Mouse (Mus musculus): Measurements from ENCODE around the gene Gm49396.

DNA sequence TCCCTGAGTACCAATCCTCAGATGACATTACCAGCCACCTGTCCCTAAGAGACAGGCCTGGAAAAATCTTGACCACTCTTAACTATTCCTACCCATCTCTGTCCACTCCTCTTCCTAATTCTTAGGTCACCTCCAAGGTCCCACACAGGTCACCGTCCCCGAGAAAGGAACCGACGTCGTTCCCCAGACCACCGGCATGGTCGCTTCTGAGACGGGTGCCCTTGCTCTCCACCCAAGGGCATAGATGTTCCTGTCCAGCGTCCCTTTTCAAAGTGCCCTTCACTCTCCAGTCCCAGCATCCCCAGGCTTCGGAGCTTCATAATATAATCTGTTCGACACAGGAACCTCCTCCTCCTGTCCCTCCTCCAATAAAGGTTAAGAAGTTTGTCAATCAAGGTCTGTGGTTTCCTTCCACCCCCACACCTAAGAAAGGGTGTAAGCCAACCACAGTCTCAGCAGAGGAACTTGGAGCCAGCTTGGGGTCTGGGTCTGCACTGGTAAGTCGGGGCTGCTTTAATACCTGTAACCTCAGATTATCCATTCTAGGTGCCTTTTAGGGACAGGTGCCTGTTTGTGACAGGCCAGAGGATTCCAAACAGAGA is 1.9 kb downstream of the Gm49396 start, which contains the start of gene Igflr1:
- no peak for TF ChIP-seq CTCF (IDR thresholded peaks at IDR 0.05; ENCODE audit: insufficient read depth, low read depth, low read length)
- TF ChIP-seq POLR2A (IDR thresholded peaks at IDR 0.05; ENCODE audit: insufficient read depth, low read depth, low read length) = no peak

Data from olfactory bulb, adult 2 months (tissue).